In genomic region chr4:137920005-137920404, GRCm38 (mm10) we compare ENCODE assay signal across 8 mouse cellular contexts. TPM values are rescaled to one million over a fixed set of nuclear protein-coding genes. Genes with fewer than 3 reads are reported as not detected.
DNase-seq lines count a peak whose midpoint lies in the region; ATAC-seq and TF ChIP-seq lines count a peak whose summit lies in the region.

No protein-coding gene starts in this region.

- H3K27me3 ChIP-seq in hindbrain, embryonic 16.5 days (replicated peaks; ENCODE audit: control insufficient read depth, insufficient read depth, low read length) = no peaks in the 10 kb centered on the region
- peaks cover 3% of the 10 kb centered on the region; the same call in 1 of the 2 replicates for H3K27me3 ChIP-seq in liver, embryonic 13.5 days
- H3K27me3 ChIP-seq in stomach, embryonic 16.5 days (ENCODE audit: control insufficient read depth, insufficient read depth, low read length) = no peaks in the 10 kb centered on the region

- 32% methylated on average over 7 of the region's 7 CpGs for WGBS in lung, adult 2 months
- WGBS in hindbrain, embryonic 16.5 days = 50% methylated on average over 7 of the region's 7 CpGs
- WGBS in liver, embryonic 13.5 days (ENCODE audit: insufficient replicate concordance) = 17% methylated on average over 7 of the region's 7 CpGs
- 29% methylated on average over 7 of the region's 7 CpGs for WGBS in stomach, embryonic 16.5 days

- DNase-seq in lung, adult 18-20 months = peak; percentile 59 to 75
- DNase-seq in lung, adult 2 months = no peak
- DNase-seq in liver, embryonic 13.5 days = no peak
- DNase-seq in embryo, embryonic 10.5 days (ENCODE audit: low spot score) = no peak
- DNase-seq in thymus, postnatal 4 days = no peak
- DNase-seq in cerebellum, adult 9-11 months = no peak

- no peak for TF ChIP-seq POLR2A in lung, adult 2 months (IDR thresholded peaks at IDR 0.05; ENCODE audit: borderline replicate concordance, extremely low read depth, low read depth, low read length)

- H3K4me1 ChIP-seq in lung, adult 2 months (ENCODE audit: control insufficient read depth, insufficient read depth, low read length) = peaks cover 28% of the 10 kb centered on the region
- H3K4me1 ChIP-seq in hindbrain, embryonic 16.5 days (ENCODE audit: control insufficient read depth, insufficient read depth, low read depth, low read length) = peaks cover 20% of the 10 kb centered on the region
- H3K4me1 ChIP-seq in liver, embryonic 13.5 days (replicated peaks) = peaks cover 46% of the 10 kb centered on the region
- H3K4me1 ChIP-seq in stomach, embryonic 16.5 days (ENCODE audit: control insufficient read depth, insufficient read depth, low read length) = peaks cover 50% of the 10 kb centered on the region

- no peak for ATAC-seq in hindbrain, embryonic 16.5 days
- no peak for ATAC-seq in liver, embryonic 13.5 days (ENCODE audit: low read depth)
- ATAC-seq in stomach, embryonic 16.5 days (ENCODE audit: insufficient read depth, low FRiP score) = 0 out of 2 replicates have a peak, but pooled peaks have one; percentile 4

- H3K4me3 ChIP-seq in lung, adult 2 months (replicated peaks; ENCODE audit: extremely low read depth, low read depth, low read length) = no peak overlapping the region
- H3K4me3 ChIP-seq in hindbrain, embryonic 16.5 days (ENCODE audit: low read length) = no peak overlapping the region
- H3K4me3 ChIP-seq in liver, embryonic 13.5 days (replicated peaks) = no peak overlapping the region
- H3K4me3 ChIP-seq in stomach, embryonic 16.5 days (replicated peaks; ENCODE audit: low read length) = no peak overlapping the region

- H3K27ac ChIP-seq in hindbrain, embryonic 16.5 days (ENCODE audit: low read depth, low read length) = peak overlapping the region; percentile 44; the same call in 1 of the 2 replicates
- H3K27ac ChIP-seq in liver, embryonic 13.5 days = peak overlapping the region; percentile 54
- peak overlapping the region; percentile 89 for H3K27ac ChIP-seq in stomach, embryonic 16.5 days (ENCODE audit: low read length)

- no peaks in the 10 kb centered on the region for H3K9me3 ChIP-seq in hindbrain, embryonic 16.5 days (ENCODE audit: control insufficient read depth, low read length)
- H3K9me3 ChIP-seq in liver, embryonic 13.5 days (replicated peaks) = no peaks in the 10 kb centered on the region
- H3K9me3 ChIP-seq in stomach, embryonic 16.5 days (replicated peaks; ENCODE audit: control insufficient read depth, low read length) = no peaks in the 10 kb centered on the region

- no peak for TF ChIP-seq CTCF in lung, adult 2 months (IDR thresholded peaks at IDR 0.05; ENCODE audit: insufficient read depth, low read length)

- no peak overlapping the region for H3K9ac ChIP-seq in hindbrain, embryonic 16.5 days (ENCODE audit: low read depth, low read length)
- H3K9ac ChIP-seq in liver, embryonic 13.5 days = 0 out of 2 replicates have a peak overlapping the region, but pooled peaks have one; percentile 15
- peak overlapping the region; percentile 56 for H3K9ac ChIP-seq in stomach, embryonic 16.5 days (ENCODE audit: low read length)

- no peaks in the 10 kb centered on the region for H3K36me3 ChIP-seq in hindbrain, embryonic 16.5 days (ENCODE audit: control insufficient read depth, insufficient read depth, low read length)
- peaks cover 11% of the 10 kb centered on the region; the same call in 1 of the 2 replicates for H3K36me3 ChIP-seq in liver, embryonic 13.5 days
- no peaks in the 10 kb centered on the region for H3K36me3 ChIP-seq in stomach, embryonic 16.5 days (ENCODE audit: control insufficient read depth, insufficient read depth, low read length)

- no peak overlapping the region for H3K4me2 ChIP-seq in hindbrain, embryonic 16.5 days (ENCODE audit: low read length)
- peak overlapping the region; percentile 14 for H3K4me2 ChIP-seq in liver, embryonic 13.5 days
- peak overlapping the region; percentile 30; the same call in 1 of the 2 replicates for H3K4me2 ChIP-seq in stomach, embryonic 16.5 days (ENCODE audit: low read depth, low read length)

RNA-seq across cellular contexts. Expression of gene Ece1, which starts 58.0 kb away (rescaled TPM):
- 111 and 113 TPM in 2 replicates for polyA plus RNA-seq in lung, adult 2 months (2012; rRNA removed)
- 18.5 and 29.8 TPM in 2 replicates for polyA plus RNA-seq in hindbrain, embryonic 16.5 days (2015; fragmentation: Nextera tagmentation; extraction: Ambion mirVana)
- 12.3 and 14.2 TPM in 2 replicates for polyA plus RNA-seq in liver, embryonic 13.5 days (2015; fragmentation: Nextera tagmentation; extraction: Ambion mirVana)
- 48.6 and 59.9 TPM in 2 replicates for polyA plus RNA-seq in stomach, embryonic 16.5 days (2015; fragmentation: Nextera tagmentation; extraction: Ambion mirVana)

Comparison
In these comparisons a context has a peak if more than half of its experiments do, and no peak if none do; other contexts are left out.
1. DNase-seq: peak in lung, adult 18-20 months (2 of 2); none in lung, adult 2 months (single experiment), liver, embryonic 13.5 days (single experiment), embryo, embryonic 10.5 days (single experiment), thymus, postnatal 4 days (single experiment) and cerebellum, adult 9-11 months (single experiment).
2. Peak in every context shown above with its lines, with median percentiles within 50 percentile points of each other: H3K27ac ChIP-seq.